Mouse (Mus musculus) right cerebral cortex, postnatal 4 days (tissue): ENCODE measurements around the gene Ccdc58.
"Not testable (repeated sequence)": the region's sequence is repeated elsewhere in the genome, so short reads cannot be mapped to it uniquely, and the experiment has no call there.

Source experiments
- DNase-seq: peaks from one replicate; pipeline ENCODE4 v3.0.0-alpha.2; 2022

Ccdc58 gene

GRCm38 (mm10) chr16:36071450-36072379 lies at the start of gene Ccdc58, which contains the start of gene Fam162a:
Gene Ccdc58, plus strand, starts transcription at chr16:36071685.
Gene Fam162a, minus strand, starts transcription at chr16:36071594.
- peak; percentile 94 for DNase-seq

- not testable (repeated sequence) for DNase-seq
Observed at GRCm38 (mm10) chr16:36028120-36028519, 43.4 kb upstream of the Ccdc58 start.

- peak; percentile 84 for DNase-seq
Observed at GRCm38 (mm10) chr16:36040640-36041624, 30.6 kb upstream of the Ccdc58 start, which contains the start of gene Wdr5b. Gene Wdr5b, plus strand, starts transcription at chr16:36041190.

GRCm38 (mm10) chr16:36041625-36042020 lies 29.9 kb upstream of the Ccdc58 start:
- DNase-seq, result no peak

GRCm38 (mm10) chr16:36043073-36043472 lies 28.4 kb upstream of the Ccdc58 start:
- DNase-seq, result no peak

GRCm38 (mm10) chr16:36043964-36044363 lies 27.5 kb upstream of the Ccdc58 start:
- DNase-seq, result no peak

GRCm38 (mm10) chr16:36047538-36047937 lies 23.9 kb upstream of the Ccdc58 start:
- DNase-seq, result no peak

GRCm38 (mm10) chr16:36051491-36051890 lies 20.0 kb upstream of the Ccdc58 start:
- DNase-seq, result no peak

GRCm38 (mm10) chr16:36053524-36054275 lies 17.8 kb upstream of the Ccdc58 start:
- DNase-seq, result no peak

- DNase-seq, result no peak
Observed at GRCm38 (mm10) chr16:36054920-36055319, 16.6 kb upstream of the Ccdc58 start.

GRCm38 (mm10) chr16:36056416-36056815 lies 15.1 kb upstream of the Ccdc58 start:
- DNase-seq, result no peak

- DNase-seq, result no peak
Observed at GRCm38 (mm10) chr16:36057933-36058475, 13.5 kb upstream of the Ccdc58 start.

GRCm38 (mm10) chr16:36062534-36062933 lies 9.0 kb upstream of the Ccdc58 start:
- not testable (repeated sequence) for DNase-seq

- DNase-seq, result no peak
Observed at GRCm38 (mm10) chr16:36063315-36063714, 8.2 kb upstream of the Ccdc58 start.

- no peak for DNase-seq
Observed at GRCm38 (mm10) chr16:36064904-36065303, 6.6 kb upstream of the Ccdc58 start.

- no peak for DNase-seq
Observed at GRCm38 (mm10) chr16:36067694-36068093, 3.8 kb upstream of the Ccdc58 start.

- DNase-seq, result no peak
Observed at GRCm38 (mm10) chr16:36068356-36068755, 3.1 kb upstream of the Ccdc58 start.

- no peak for DNase-seq
Observed at GRCm38 (mm10) chr16:36069819-36070575, 1.5 kb upstream of the Ccdc58 start.

- DNase-seq, result no peak
Observed at GRCm38 (mm10) chr16:36071071-36071449, 425 bp upstream of the Ccdc58 start.

GRCm38 (mm10) chr16:36072410-36073011 lies 1.0 kb downstream of the Ccdc58 start:
- no peak for DNase-seq

- no peak for DNase-seq
Observed at GRCm38 (mm10) chr16:36074772-36075171, 3.3 kb downstream of the Ccdc58 start.
